9 mouse cellular contexts compared by ENCODE assay signal in the genomic region with DNA sequence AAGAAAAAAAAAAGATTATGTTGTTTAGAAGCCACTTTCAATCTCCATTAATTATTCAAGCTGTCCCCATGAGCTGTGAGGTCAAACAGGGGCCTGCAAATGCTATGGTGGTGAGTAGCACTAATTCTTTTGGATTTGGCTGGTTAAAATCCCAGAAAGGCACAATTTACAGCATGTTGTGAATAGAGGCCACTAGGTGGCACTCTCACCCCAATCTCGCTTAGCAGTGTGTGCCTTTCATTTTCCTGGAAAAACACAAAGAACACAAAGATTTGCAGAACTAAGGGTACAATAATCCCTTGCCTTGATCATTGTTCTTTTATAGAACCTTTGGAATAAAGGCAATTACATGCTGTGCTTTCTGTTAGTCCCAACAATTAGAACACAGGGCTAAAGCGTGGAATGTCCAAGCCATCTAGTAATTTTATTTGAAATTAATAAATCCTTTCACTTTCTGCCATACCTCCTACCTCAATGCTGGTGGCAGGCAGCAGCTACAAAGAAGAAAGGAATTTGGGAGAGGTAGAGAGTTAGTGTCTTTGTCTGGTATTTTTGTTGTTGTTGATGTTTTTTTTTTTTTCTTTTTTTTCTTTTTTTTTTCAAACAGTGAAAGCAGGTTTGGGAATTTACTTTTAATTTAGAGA.
A peak's percentile ranks its signal among the peaks of the same experiment; 100 is the strongest.
DNase-seq lines count a peak whose midpoint lies in the region; ATAC-seq lines count a peak whose summit lies in the region.
"Had no signal": no experiment of that assay in that cellular context is flagged by ENCODE, and none has a peak within 500 bp of the region (broad histone marks: within the 10 kb centered on the region; RNA-seq: fewer than 3 reads in every experiment).

No protein-coding gene starts in this region.

- no peaks in the 10 kb centered on the region for H3K9me3 ChIP-seq in midbrain, embryonic 15.5 days

- H3K4me1 ChIP-seq in midbrain, embryonic 15.5 days: no peaks in the 10 kb centered on the region

- peak; percentile 84 for ATAC-seq in midbrain, embryonic 15.5 days (replicated peaks)

- no peak overlapping the region for H3K4me2 ChIP-seq in midbrain, embryonic 15.5 days

- no peak overlapping the region for H3K9ac ChIP-seq in midbrain, embryonic 15.5 days

- intact Hi-C loops in heart, postnatal 14 days (cut with DNase I): loop anchor here (10.0 kb wide), 2 partner anchors 890 to 1820 kb away; no protein-coding TSS in a partner anchor

- peak; percentile 13 to 51 for DNase-seq in heart, postnatal 14 days
- no peak for DNase-seq in heart, adult 8-10 months (ENCODE audit: low spot score)
- DNase-seq in MEL-GATA-1-ER (ENCODE audit: extremely low read depth, low read depth): peak; percentile 7
- DNase-seq in cerebellum, postnatal 14 days: peak; percentile 86 to 90
- peak; percentile 22 to 49 for DNase-seq in frontal cortex, postnatal 25 days (ENCODE audit: low spot score in 2 of 2)
- peak; percentile 37 to 50 for DNase-seq in layer of hippocampus, postnatal 36 days
- DNase-seq in spleen, adult 18-20 months: no peak

- H3K27me3 ChIP-seq in midbrain, embryonic 15.5 days (replicated peaks): no peaks in the 10 kb centered on the region

- H3K27ac ChIP-seq in midbrain, embryonic 15.5 days: peak overlapping the region; percentile 57; the same call in 1 of the 2 replicates
- H3K27ac ChIP-seq: macrophage had no signal

- H3K4me3 ChIP-seq in midbrain, embryonic 15.5 days: no peak overlapping the region

- 5% methylated on average over 2 of the region's 2 CpGs for WGBS in midbrain, embryonic 15.5 days

- H3K36me3 ChIP-seq in midbrain, embryonic 15.5 days (replicated peaks): no peaks in the 10 kb centered on the region

Comparison
In these comparisons a context has a peak if more than half of its experiments do, and no peak if none do; other contexts are left out.
1. DNase-seq: peak in heart, postnatal 14 days (2 of 2), MEL-GATA-1-ER (single experiment), cerebellum, postnatal 14 days (2 of 2), frontal cortex, postnatal 25 days (2 of 2) and layer of hippocampus, postnatal 36 days (2 of 2); none in heart, adult 8-10 months (single experiment) and spleen, adult 18-20 months (0 of 2).